Mouse (Mus musculus): ENCODE data around the gene Erc1. TPM values are rescaled to one million over a fixed set of nuclear protein-coding genes. Genes with fewer than 3 reads are reported as not detected.

The Erc1 gene
- total RNA-seq (2017): 11.5 and 13.9 TPM in 2 replicates

- ATAC-seq (replicated peaks; ENCODE audit: low read depth, poor library complexity, severe bottlenecking): peak; percentile 91
These were observed at the start of gene Erc1 for GRCm38 (mm10) chr6:119848034-119848695. Erc1 (minus strand) TSS chr6:119848167.

- ATAC-seq (replicated peaks; ENCODE audit: low read depth, poor library complexity, severe bottlenecking): peak; percentile 90
These were observed 44.7 kb upstream of the Erc1 start for GRCm38 (mm10) chr6:119892711-119893110.

DNA sequence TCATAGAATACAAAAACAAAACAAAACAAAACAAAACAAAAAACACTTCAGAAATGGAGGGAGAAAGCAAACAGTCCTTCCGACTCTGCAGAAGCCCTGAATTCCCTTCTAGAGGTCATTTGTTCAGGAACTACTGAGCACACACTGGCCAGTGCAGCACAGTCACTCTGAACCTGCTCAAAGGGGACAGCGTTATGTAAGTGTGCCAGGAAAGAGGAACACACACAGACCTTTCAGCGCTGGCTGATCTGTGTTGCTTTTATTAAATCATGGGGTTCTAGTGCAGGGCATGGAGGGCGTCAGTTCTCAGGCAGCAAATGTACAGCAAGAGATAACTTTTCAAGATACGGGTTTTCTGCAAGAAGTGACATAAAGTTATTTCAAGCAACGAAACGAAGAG is 35.2 kb upstream of the Erc1 start:
- ATAC-seq (replicated peaks; ENCODE audit: low read depth, poor library complexity, severe bottlenecking): 0 out of 2 replicates have a peak, but pooled peaks have one; percentile 36

- ATAC-seq (replicated peaks; ENCODE audit: low read depth, poor library complexity, severe bottlenecking): no peak
These were observed 16.5 kb upstream of the Erc1 start for GRCm38 (mm10) chr6:119864341-119865034.

DNA sequence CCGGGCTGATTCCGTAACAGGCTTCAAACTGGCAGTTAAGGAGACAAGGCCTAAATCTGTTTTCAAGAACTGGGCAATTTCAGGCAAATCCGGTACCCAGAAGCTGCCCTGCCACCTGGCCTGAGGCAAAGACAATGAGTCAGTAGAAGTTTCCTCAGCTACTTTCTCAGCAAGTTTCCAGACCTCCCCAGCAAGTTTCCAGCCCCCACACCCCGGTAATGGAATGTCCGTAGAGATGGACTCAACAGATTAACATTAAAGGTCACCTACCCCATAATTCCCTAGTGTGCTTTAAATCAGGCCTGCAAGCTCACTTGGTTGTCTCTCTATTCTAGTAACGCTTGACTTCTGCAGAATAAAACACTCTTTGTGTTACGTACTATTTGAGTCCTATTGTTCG is 13.6 kb upstream of the Erc1 start:
- no peak for ATAC-seq (replicated peaks; ENCODE audit: low read depth, poor library complexity, severe bottlenecking)

DNA sequence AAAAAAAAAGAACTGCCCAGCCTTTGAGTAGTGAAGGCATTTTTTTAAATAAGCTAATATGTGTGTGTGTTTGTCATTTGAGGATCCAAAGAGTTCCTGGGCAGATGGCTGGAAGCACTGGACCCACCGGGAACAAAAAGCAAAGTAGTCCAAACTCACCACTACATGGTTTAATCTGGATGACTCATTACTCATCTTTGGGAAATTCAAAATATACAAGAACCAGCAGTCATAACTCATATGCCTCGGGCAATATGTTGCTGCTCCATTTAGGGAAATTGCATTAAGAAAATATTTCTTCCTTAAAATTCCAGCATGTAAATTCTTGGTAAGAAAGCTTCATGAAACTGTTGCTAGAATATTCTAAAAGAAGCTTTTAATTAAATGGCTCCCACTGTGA is 12.3 kb upstream of the Erc1 start:
- ATAC-seq (replicated peaks; ENCODE audit: low read depth, poor library complexity, severe bottlenecking): no peak

GRCm38 (mm10) chr6:119855471-119855870 is 7.5 kb upstream of the Erc1 start:
- no peak for ATAC-seq (replicated peaks; ENCODE audit: low read depth, poor library complexity, severe bottlenecking)

- ATAC-seq (replicated peaks; ENCODE audit: low read depth, poor library complexity, severe bottlenecking): no peak
These were observed 6.2 kb upstream of the Erc1 start for GRCm38 (mm10) chr6:119854156-119854555.

- no peak for ATAC-seq (replicated peaks; ENCODE audit: low read depth, poor library complexity, severe bottlenecking)
These were observed 1.9 kb upstream of the Erc1 start for GRCm38 (mm10) chr6:119849858-119850257.

DNA sequence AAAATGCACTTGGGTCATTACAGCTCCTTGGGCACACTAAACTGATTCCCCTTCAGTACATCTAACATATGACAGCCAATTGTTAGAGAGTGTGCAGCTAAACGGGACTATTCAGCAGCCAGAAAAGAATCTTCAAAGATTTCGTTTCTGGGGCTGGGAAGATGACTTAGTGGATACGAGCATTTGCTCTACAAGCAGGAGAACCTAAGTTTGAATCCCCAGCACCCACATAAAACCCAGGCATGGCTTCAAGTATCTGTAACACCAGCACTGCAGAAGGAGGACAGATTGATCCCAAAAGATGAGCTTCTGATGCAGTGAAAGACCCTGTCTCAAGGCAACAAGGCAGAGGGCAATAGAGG is 1.4 kb upstream of the Erc1 start:
- ATAC-seq (replicated peaks; ENCODE audit: low read depth, poor library complexity, severe bottlenecking): no peak

GRCm38 (mm10) chr6:119848696-119849347 is 855 bp upstream of the Erc1 start:
- no peak for ATAC-seq (replicated peaks; ENCODE audit: low read depth, poor library complexity, severe bottlenecking)

- ATAC-seq (replicated peaks; ENCODE audit: low read depth, poor library complexity, severe bottlenecking): 0 out of 2 replicates have a peak, but pooled peaks have one; percentile 1
These were observed 391 bp downstream of the Erc1 start for GRCm38 (mm10) chr6:119847518-119848033.

DNA sequence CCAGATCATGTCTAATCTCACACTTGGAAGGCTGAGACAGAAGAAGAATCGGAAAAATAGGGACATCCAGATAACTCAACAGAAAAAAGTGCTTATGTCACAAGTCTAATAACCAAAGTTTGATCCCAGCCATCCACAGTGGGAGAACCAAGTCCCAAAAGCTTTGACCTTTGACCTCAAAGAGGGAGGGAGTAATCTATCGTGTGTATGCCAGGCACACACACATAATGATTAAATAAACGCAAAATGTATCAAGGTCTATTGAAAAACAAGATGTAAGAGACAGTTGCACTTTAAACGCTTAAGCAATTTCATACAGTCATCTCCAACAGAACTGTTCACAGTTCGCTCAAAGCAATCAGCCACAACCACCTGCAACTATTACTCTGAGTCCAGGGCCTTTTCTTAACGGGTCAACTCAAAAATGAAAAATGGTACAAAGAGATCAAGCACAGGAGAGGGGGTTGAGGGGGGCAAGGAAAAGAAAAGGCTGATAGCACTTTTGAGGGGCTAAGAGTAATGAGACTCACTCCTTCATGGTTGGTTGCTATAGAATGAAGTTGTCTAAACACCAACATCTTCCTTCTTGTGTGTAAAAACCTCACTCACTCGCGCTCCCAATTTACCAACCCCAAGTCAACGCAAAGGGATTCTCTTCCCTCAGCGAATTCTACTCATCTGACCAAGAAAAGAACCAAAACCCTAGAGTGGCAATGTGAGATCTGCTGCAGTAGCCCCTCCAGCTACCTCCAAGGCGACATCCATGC is 1.0 kb downstream of the Erc1 start:
- no peak for ATAC-seq (replicated peaks; ENCODE audit: low read depth, poor library complexity, severe bottlenecking)

DNA sequence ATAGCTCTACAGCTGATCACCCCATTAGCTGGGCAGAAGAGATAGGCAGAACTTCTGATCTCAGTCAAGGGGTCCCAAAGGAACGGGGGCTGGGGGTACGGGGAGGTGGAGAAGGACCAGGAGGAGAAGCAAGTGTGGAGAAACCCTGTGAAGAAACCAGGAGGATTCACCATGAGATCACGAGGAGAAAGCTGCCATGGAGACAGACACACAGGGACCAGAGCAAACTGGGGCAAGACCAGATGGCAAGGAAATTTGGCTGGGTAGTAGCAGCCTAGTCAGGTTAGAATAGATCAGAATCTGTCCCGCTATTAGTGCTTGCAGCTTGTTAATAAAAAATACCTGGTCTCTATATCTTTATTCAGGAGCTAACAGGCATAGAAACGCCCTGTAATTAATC is 18.0 kb downstream of the Erc1 start:
- ATAC-seq (replicated peaks; ENCODE audit: low read depth, poor library complexity, severe bottlenecking): no peak

- ATAC-seq (replicated peaks; ENCODE audit: low read depth, poor library complexity, severe bottlenecking): no peak
These were observed 19.8 kb downstream of the Erc1 start for GRCm38 (mm10) chr6:119828165-119828564.

GRCm38 (mm10) chr6:119826701-119827100 is 21.3 kb downstream of the Erc1 start:
- no peak for ATAC-seq (replicated peaks; ENCODE audit: low read depth, poor library complexity, severe bottlenecking)

DNA sequence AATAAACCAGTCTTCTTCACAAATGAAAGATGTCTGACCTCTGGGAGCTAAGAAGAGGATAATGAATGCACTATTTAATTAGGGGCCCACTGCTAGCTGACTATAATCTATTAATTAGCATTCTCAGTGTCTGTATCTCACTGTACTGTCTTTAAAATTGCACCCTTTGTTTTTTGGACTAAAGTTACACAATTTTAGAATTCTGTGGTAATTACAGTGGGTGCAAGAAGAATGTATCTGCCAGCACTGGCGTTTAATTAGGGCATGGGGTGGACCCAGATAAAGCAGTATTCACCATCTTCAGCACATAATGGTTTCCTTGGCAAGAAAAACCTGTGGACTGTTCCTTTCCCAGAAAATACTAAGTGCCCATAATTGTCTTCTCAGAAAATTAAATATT is 25.8 kb downstream of the Erc1 start:
- no peak for ATAC-seq (replicated peaks; ENCODE audit: low read depth, poor library complexity, severe bottlenecking)

DNA sequence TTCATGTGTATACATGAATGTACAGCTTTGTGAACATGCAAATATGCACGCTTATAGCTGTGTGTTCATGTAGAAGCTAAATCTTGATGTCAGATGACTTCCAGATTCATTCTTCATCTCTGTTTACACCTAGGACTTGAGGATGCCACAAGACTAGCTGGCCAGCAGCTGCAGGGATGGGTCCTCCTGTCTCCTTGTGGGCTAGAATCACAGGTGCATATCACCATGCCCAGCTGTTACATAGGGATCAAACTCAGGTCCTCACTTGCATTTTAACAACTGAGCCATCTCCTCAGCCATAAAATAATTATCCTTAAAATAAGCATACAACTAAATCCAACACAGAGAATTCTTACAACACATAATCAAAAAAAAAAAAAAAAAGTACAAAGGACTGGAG is 26.8 kb downstream of the Erc1 start:
- no peak for ATAC-seq (replicated peaks; ENCODE audit: low read depth, poor library complexity, severe bottlenecking)

DNA sequence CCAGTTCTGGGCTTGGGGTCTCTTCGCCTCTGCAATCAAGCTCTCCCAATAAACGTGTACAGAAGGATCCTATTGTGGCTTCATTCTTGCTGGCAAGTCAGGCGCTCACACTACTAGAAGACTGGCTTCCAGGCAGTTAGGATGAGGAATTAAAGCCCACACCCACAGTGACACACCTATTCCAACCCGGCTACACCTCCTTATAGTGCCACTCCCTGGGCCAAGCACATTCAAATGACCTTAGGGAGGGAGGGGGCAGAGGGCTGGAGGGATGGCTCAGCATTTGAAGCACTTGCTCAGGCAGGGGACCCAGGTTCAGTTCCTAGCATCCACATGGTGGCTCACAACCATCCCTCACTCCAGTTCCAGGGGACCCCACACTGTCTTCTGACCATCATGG is 29.4 kb downstream of the Erc1 start:
- no peak for ATAC-seq (replicated peaks; ENCODE audit: low read depth, poor library complexity, severe bottlenecking)

DNA sequence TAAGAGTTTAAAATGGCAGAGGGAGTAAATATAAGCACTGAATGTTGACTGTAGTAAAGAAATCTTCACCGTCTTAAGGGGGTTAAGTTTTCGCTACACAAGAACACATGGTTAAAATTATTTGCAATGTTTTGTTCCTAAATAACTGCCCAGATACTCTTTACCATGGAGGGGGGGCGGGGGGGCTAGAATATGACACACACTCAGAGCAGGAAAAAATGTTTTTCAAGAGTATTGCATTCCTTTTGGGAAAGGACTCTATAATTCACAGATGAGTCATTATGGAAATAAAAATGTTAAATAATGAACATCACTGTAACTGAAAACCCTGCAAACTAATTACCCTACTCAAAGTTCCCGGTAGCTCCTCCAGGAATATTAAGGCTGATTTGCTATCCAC is 32.5 kb downstream of the Erc1 start:
- ATAC-seq (replicated peaks; ENCODE audit: low read depth, poor library complexity, severe bottlenecking): no peak

Measured in common myeloid progenitor, adult 5-6 weeks (primary cell).